Mouse (Mus musculus): ENCODE results near the gene Mafk.

The Mafk gene

GRCm38 (mm10) chr5:139797473-139798167, 6.3 kb downstream of the Mafk start:
- DNase-seq: peak; percentile 91

DNA sequence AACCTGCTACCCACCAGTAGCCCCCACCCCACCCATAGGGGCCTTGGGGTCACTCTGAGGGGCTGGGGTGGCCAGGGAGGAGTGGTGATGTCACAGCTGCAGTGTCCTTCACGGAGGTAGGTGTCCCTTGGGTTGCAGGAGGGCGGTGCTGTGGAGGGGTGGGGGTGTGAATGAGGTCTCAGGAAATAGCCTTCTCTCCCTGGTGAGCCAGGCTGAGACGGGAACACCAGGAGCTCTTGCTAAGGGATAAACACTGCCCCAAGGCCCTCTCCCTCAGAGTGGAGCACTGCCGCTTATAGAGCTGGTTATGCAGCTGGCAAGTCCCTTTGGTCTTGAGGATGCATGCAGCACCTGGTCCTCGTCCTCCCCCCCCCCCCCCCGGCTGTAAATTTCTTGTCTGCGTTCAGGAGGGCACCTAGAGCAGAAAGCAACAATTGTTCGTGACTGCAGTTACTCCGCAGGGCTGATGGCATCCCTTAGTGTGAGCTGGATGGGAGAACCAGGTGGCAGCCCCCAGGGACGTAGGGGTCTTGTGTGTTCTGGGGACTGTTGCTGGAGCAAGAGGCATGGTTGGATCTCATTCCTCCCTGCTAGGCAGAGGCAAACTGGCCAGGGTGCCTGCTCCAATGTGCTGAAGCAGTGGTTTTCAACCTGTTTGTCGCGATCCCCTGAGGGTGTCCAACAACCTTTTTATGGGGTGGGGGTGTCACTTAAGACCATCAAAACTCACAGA, 7.0 kb downstream of the Mafk start:
- no peak for DNase-seq

GRCm38 (mm10) chr5:139799041-139799440, 7.7 kb downstream of the Mafk start:
- no peak for DNase-seq

DNA sequence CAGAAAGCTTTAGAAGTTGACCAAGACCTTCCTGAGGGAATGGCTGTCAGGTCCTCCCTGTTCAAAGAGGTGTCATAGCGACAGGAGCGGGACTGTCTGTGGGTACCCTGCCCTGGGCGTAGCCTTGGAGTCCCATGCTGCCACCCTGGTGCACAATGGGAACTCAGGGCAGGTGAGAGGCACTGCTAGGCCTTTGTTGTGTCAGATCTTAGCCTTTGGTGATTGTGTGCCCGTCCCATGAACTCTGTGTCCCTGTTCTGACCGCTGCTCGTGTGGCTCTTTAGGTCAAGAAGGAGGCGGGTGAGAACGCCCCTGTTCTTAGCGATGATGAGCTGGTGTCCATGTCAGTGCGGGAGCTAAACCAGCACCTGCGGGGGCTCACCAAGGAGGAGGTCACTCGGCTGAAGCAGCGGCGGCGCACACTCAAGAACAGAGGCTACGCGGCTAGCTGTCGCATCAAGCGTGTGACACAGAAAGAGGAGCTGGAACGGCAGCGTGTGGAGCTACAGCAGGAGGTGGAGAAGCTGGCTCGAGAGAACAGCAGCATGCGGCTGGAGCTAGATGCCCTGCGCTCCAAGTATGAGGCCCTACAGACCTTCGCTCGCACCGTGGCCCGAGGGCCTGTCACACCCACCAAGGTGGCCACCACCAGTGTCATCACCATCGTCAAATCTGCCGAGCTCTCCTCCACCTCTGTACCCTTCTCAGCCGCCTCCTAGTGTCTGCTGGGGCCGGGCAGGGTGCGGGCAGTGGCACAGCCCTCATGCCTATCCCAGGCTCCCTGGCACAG, 8.7 kb downstream of the Mafk start:
- no peak for DNase-seq

- DNase-seq: no peak
Observed at GRCm38 (mm10) chr5:139801231-139801630, 9.9 kb downstream of the Mafk start.

DNA sequence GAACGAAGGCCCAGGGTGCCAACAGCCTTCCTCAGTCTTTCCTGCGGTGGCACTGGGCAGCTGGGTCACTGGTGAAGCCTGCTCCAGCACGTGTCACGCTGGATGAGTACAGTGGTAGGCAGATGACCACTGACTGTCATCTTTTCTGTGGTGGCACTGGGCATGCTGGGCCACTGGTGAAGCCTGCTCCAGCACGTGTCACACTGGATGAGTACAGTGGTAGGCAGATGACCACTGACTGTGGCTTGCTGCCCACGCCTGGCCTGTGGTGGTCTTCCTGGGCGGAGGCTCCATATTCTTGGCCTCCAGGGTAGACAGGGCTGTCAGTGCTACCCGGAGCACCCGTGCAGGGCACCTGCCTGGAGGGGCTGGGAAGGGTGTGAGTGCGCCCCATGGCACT, 10.6 kb downstream of the Mafk start:
- DNase-seq: no peak

- no peak for DNase-seq
Observed at GRCm38 (mm10) chr5:139803165-139803564, 11.9 kb downstream of the Mafk start.

DNA sequence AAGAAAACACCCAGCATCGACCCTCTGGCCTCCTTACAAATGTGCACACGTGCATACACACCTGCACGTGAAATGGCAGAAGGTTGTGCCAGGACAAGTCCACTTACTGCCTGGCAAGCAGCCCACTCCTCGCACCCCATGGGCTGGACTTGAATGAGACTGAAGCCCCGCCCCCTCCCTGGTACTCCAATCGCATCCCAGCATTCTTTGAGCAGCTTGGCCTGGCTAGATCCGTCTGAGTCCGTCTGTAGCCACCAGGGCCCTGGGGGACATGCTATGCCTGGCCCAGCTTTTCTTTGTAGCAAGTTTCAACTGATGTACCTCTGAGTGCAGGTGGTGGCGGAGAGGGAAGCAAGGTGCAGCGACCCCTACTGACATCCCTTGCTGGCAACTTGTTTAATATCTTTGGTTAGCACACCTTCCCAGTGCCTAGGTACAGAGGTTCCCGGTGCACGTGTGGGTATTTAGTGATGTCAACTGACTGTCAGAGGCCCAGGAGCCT, 12.3 kb downstream of the Mafk start:
- peak; percentile 83 for DNase-seq

- DNase-seq: no peak
Observed at GRCm38 (mm10) chr5:139804107-139804551, 12.8 kb downstream of the Mafk start.

DNA sequence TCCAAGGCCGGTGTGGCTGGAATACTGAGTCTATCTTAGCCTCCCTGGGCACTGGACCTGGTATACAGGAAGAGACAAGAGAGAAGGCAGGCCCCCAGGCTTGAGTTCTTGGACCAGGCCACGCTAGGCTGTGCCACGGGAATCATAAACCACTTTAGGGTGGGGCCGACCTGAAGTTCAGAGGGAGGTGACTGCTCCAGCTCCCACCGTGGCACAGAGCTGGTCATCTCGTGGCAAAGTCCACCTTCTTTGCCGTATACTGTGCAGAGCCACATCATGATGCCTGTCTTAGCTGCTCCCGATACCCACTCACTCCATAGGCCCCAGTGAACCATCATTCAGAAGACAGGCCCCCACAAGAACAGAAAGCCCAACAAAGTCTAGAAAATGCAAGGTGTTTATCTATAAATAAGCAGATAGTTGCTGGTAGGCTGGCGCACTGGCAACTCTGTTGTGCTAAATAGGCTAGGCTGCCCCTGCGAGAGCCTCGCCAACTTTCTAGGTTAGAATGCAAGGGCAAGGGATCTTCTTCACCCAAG, 13.3 kb downstream of the Mafk start:
- DNase-seq: no peak

DNA sequence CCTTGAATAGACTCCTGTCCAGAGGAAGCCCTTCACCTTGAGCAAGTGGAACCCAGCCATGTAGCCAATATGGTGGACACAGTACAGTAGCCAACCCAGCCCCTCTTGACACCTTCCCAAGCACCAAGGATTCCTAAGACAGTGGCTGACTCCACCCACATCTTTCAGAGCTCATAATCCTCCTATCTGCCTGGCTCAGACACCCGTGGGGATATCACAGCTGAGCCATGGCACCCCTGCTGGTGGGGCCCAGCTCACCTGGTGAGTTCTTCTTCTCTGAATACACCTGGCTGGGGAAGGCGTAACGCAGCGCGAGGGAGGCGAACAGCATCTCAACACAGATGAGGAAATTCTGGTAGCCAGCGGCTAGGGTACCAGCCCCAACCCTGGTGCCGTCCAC, 14.6 kb downstream of the Mafk start:
- no peak for DNase-seq

GRCm38 (mm10) chr5:139809397-139809796, 18.1 kb downstream of the Mafk start:
- no peak for DNase-seq

- DNase-seq: peak; percentile 51
Observed at GRCm38 (mm10) chr5:139811677-139812397, 20.5 kb downstream of the Mafk start.

- DNase-seq: no peak
Observed at GRCm38 (mm10) chr5:139812398-139813125, 21.2 kb downstream of the Mafk start.

- DNase-seq: peak; percentile 23
Observed at GRCm38 (mm10) chr5:139813126-139813490, 21.8 kb downstream of the Mafk start.

DNA sequence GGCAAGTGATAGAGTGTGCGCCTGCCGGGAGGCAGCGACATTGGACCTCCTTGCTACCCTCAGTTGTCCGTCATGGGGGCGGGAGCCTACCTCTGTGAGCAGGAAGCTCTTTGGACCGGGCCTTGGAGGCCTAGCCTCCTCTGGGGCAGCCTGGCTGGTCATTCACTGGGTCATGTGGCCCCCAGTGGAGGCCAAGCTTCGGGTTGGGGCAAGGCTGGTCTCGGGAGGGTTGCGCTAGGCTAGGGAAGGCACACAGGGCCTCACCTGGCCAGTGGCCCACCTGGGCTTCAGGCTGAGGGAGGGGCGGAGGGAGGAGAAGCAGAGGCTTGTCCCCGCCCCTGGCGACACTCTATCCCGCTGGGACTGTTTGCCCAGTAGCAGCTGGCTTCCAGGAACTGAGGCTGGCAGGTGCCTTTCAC, 22.7 kb downstream of the Mafk start:
- DNase-seq: peak; percentile 88

DNA sequence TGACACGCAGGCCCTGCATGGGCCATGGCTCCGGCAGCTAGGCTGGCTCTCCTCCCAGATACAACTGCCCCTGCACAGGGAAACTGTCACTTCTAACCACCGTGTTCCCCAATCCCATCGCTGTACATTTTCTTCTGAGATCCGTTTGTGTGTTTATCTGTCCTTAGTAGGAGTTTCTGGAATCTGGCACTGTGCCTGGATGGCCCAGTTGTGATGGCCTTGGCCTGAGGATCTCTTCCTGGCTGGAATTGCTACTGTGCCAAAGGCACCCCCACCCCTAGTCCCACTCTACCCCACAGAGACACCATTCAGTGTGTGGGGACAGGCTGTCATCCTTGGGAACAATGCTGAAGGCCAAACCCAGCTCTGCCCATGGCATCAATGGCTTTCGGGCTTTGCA, 24.7 kb downstream of the Mafk start:
- DNase-seq: no peak

GRCm38 (mm10) chr5:139816445-139816844, 25.1 kb downstream of the Mafk start:
- no peak for DNase-seq

DNA sequence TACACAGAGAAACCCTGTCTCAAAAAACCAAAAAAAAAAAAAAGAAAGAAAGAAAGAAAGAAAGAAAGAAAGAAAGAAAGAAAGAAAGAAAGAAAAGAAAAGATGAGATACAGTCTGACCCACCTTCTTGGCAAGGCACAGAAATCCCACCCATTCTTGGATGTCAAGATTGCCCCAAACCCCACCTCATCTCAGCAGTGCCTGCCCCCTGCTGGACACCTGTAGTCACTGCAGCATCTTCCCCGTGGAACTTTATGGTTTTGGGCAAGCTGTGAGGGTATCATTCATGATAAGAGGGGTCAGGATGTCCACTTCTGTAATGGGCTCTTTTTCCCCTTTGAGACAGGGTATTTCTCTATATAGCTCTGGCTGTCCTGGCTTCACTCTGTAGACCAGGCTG, 26.0 kb downstream of the Mafk start:
- no peak for DNase-seq

DNA sequence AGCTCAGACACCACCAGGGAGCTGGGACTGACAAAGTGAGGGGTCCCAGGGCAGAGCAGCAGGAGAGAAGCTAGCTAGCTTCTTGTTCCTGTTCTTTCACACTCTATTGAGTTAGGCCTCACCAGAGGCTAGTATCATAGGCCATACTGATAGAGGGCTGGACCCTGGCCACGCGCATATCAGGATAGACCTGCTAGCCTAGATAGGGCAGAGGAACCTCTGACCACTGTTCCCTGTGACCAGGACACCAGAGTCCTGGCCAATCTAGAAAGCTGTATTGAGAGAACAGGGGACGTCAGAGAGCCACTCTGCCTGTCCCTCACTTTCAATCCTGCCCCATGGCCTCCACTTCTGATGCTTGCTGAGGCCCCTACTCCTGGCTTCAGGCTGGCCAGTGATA, 26.7 kb downstream of the Mafk start:
- no peak for DNase-seq

DNA sequence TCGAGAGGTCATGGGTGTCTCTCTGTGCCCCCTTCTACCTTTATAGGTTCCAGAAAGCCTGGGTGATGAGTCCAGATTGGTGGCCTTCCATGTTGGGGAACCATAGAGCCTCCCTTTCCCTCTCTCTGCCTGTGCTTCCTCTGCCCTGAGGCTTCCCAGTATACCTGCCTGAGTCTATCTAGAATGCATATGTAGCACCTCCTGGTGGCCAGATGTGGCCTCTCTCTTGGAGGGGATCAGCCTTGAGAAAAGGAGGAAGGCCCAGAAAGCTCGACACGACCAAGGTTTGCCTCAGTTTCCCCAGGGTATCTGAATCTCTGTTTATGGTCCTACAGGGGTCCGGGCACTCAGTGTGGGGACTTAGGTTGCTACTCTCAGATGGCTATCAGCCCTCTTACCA, 27.5 kb downstream of the Mafk start:
- peak; percentile 61 for DNase-seq
